Mouse (Mus musculus): ENCODE measurements around the gene Exosc7. TPM values are rescaled to one million over a fixed set of nuclear protein-coding genes. Genes with fewer than 3 reads are reported as not detected.

Exosc7 gene
- polyA plus RNA-seq (2014; fragmentation: Nextera tagmentation; extraction: Ambion mirVana): 146 and 161 TPM in 2 replicates

GRCm38 (mm10) chr9:123112805-123113521, at the start of gene Exosc7, which contains the start of gene Zdhhc3:
Gene Exosc7 (plus strand): TSS chr9:123113215.
Gene Zdhhc3 (minus strand): TSS chr9:123113205.
- DNase-seq (ENCODE audit: low spot score): peak; percentile 93
- WGBS: under 1% methylated on average over 70 of the region's 79 CpGs
- peak; percentile 91 for ATAC-seq (replicated peaks; ENCODE audit: low FRiP score, low TSS enrichment, low read depth)
- peaks cover 17% of the 10 kb centered on the region; the same call in 1 of the 2 replicates for H3K36me3 ChIP-seq (ENCODE audit: control insufficient read depth, insufficient read depth, low read length)
- peak within 1 kb of the TSS; percentile 92 for H3K9ac ChIP-seq (ENCODE audit: low read length)
- H3K4me3 ChIP-seq (ENCODE audit: low read depth, low read length): peak within 1 kb of the TSS; percentile 97
- H3K27ac ChIP-seq (ENCODE audit: low read depth): peak within 1 kb of the TSS; percentile 94
- H3K4me1 ChIP-seq (replicated peaks; ENCODE audit: control insufficient read depth, insufficient read depth, low read length): peaks cover 15% of the 10 kb centered on the region
- H3K27me3 ChIP-seq (replicated peaks; ENCODE audit: control insufficient read depth, insufficient read depth, low read length): no peaks in the 10 kb centered on the region
- H3K9me3 ChIP-seq (ENCODE audit: control insufficient read depth, low read length): no peaks in the 10 kb centered on the region
- peak within 1 kb of the TSS; percentile 95 for H3K4me2 ChIP-seq (ENCODE audit: low read length)

GRCm38 (mm10) chr9:123079149-123079548, 33.9 kb upstream of the Exosc7 start:
- ATAC-seq (replicated peaks; ENCODE audit: low FRiP score, low TSS enrichment, low read depth) (no peak), DNase-seq (ENCODE audit: low spot score) (no peak)
- H3K9ac ChIP-seq (ENCODE audit: low read length): no peak overlapping the region
- 93% methylated on average over 5 of the region's 5 CpGs for WGBS
- no peak overlapping the region for H3K4me3 ChIP-seq (ENCODE audit: low read depth, low read length)
- no peaks in the 10 kb centered on the region for H3K27me3 ChIP-seq (replicated peaks; ENCODE audit: control insufficient read depth, insufficient read depth, low read length)
- no peak overlapping the region for H3K4me2 ChIP-seq (ENCODE audit: low read length)
- H3K9me3 ChIP-seq (ENCODE audit: control insufficient read depth, low read length): no peaks in the 10 kb centered on the region
- H3K4me1 ChIP-seq (replicated peaks; ENCODE audit: control insufficient read depth, insufficient read depth, low read length): no peaks in the 10 kb centered on the region
- peaks cover 83% of the 10 kb centered on the region for H3K36me3 ChIP-seq (ENCODE audit: control insufficient read depth, insufficient read depth, low read length)
- no peak overlapping the region for H3K27ac ChIP-seq (ENCODE audit: low read depth)

GRCm38 (mm10) chr9:123080355-123080754, 32.7 kb upstream of the Exosc7 start:
- ATAC-seq (replicated peaks; ENCODE audit: low FRiP score, low TSS enrichment, low read depth): no peak
- no peak for DNase-seq (ENCODE audit: low spot score)
- no peak overlapping the region for H3K27ac ChIP-seq (ENCODE audit: low read depth)

GRCm38 (mm10) chr9:123080796-123081195, 32.2 kb upstream of the Exosc7 start:
- WGBS: 80% methylated on average over 1 of the region's 1 CpGs
- Histone ChIP-seq H3K27ac (ENCODE audit: low read depth) (no peak overlapping the region), H3K9me3 (ENCODE audit: control insufficient read depth, low read length) (no peaks in the 10 kb centered on the region), H3K27me3 (replicated peaks; ENCODE audit: control insufficient read depth, insufficient read depth, low read length) (no peaks in the 10 kb centered on the region), H3K9ac (ENCODE audit: low read length) (no peak overlapping the region), H3K4me2 (ENCODE audit: low read length) (no peak overlapping the region), H3K36me3 (ENCODE audit: control insufficient read depth, insufficient read depth, low read length) (peaks cover 91% of the 10 kb centered on the region), H3K4me3 (ENCODE audit: low read depth, low read length) (no peak overlapping the region), H3K4me1 (replicated peaks; ENCODE audit: control insufficient read depth, insufficient read depth, low read length) (no peaks in the 10 kb centered on the region)
- no peak for ATAC-seq (replicated peaks; ENCODE audit: low FRiP score, low TSS enrichment, low read depth)
- DNase-seq (ENCODE audit: low spot score): no peak

More at GRCm38 (mm10) chr9:123080355-123080754, 32.7 kb upstream of the Exosc7 start:
- Histone ChIP-seq H3K9ac (ENCODE audit: low read length) (no peak overlapping the region), H3K4me1 (replicated peaks; ENCODE audit: control insufficient read depth, insufficient read depth, low read length) (no peaks in the 10 kb centered on the region), H3K4me3 (ENCODE audit: low read depth, low read length) (no peak overlapping the region), H3K27me3 (replicated peaks; ENCODE audit: control insufficient read depth, insufficient read depth, low read length) (no peaks in the 10 kb centered on the region), H3K4me2 (ENCODE audit: low read length) (no peak overlapping the region), H3K36me3 (ENCODE audit: control insufficient read depth, insufficient read depth, low read length) (peaks cover 87% of the 10 kb centered on the region), H3K9me3 (ENCODE audit: control insufficient read depth, low read length) (no peaks in the 10 kb centered on the region)
- WGBS: 90% methylated on average over 6 of the region's 7 CpGs

- 79% methylated on average over 1 of the region's 1 CpGs for WGBS
- H3K36me3 ChIP-seq (ENCODE audit: control insufficient read depth, insufficient read depth, low read length): peaks cover 96% of the 10 kb centered on the region
- no peak for DNase-seq (ENCODE audit: low spot score)
These were observed 27.6 kb upstream of the Exosc7 start for GRCm38 (mm10) chr9:123085373-123085772.

GRCm38 (mm10) chr9:123087558-123087957, 25.5 kb upstream of the Exosc7 start:
- Histone ChIP-seq H3K4me3 (ENCODE audit: low read depth, low read length) (no peak overlapping the region), H3K9ac (ENCODE audit: low read length) (no peak overlapping the region), H3K27me3 (replicated peaks; ENCODE audit: control insufficient read depth, insufficient read depth, low read length) (no peaks in the 10 kb centered on the region), H3K36me3 (ENCODE audit: control insufficient read depth, insufficient read depth, low read length) (peaks cover 81% of the 10 kb centered on the region), H3K9me3 (ENCODE audit: control insufficient read depth, low read length) (no peaks in the 10 kb centered on the region), H3K4me1 (replicated peaks; ENCODE audit: control insufficient read depth, insufficient read depth, low read length) (no peaks in the 10 kb centered on the region), H3K27ac (ENCODE audit: low read depth) (no peak overlapping the region), H3K4me2 (ENCODE audit: low read length) (no peak overlapping the region)
- 72% methylated on average over 3 of the region's 3 CpGs for WGBS
- DNase-seq (ENCODE audit: low spot score) (no peak), ATAC-seq (replicated peaks; ENCODE audit: low FRiP score, low TSS enrichment, low read depth) (no peak)

More at GRCm38 (mm10) chr9:123085373-123085772, 27.6 kb upstream of the Exosc7 start:
- Histone ChIP-seq H3K27ac (ENCODE audit: low read depth) (no peak overlapping the region), H3K4me3 (ENCODE audit: low read depth, low read length) (no peak overlapping the region), H3K4me2 (ENCODE audit: low read length) (no peak overlapping the region), H3K9me3 (ENCODE audit: control insufficient read depth, low read length) (no peaks in the 10 kb centered on the region), H3K27me3 (replicated peaks; ENCODE audit: control insufficient read depth, insufficient read depth, low read length) (no peaks in the 10 kb centered on the region), H3K9ac (ENCODE audit: low read length) (no peak overlapping the region), H3K4me1 (replicated peaks; ENCODE audit: control insufficient read depth, insufficient read depth, low read length) (no peaks in the 10 kb centered on the region)
- no peak for ATAC-seq (replicated peaks; ENCODE audit: low FRiP score, low TSS enrichment, low read depth)

- H3K4me2 ChIP-seq (ENCODE audit: low read length): no peak overlapping the region
- H3K36me3 ChIP-seq (ENCODE audit: control insufficient read depth, insufficient read depth, low read length): peaks cover 70% of the 10 kb centered on the region
- ATAC-seq (replicated peaks; ENCODE audit: low FRiP score, low TSS enrichment, low read depth): no peak
- DNase-seq (ENCODE audit: low spot score): no peak
- H3K4me3 ChIP-seq (ENCODE audit: low read depth, low read length): no peak overlapping the region
- H3K9ac ChIP-seq (ENCODE audit: low read length): no peak overlapping the region
- H3K27ac ChIP-seq (ENCODE audit: low read depth): no peak overlapping the region
- 93% methylated on average over 4 of the region's 4 CpGs for WGBS
- H3K4me1 ChIP-seq (replicated peaks; ENCODE audit: control insufficient read depth, insufficient read depth, low read length): no peaks in the 10 kb centered on the region
- H3K27me3 ChIP-seq (replicated peaks; ENCODE audit: control insufficient read depth, insufficient read depth, low read length): no peaks in the 10 kb centered on the region
- H3K9me3 ChIP-seq (ENCODE audit: control insufficient read depth, low read length): no peaks in the 10 kb centered on the region
These were observed 22.2 kb upstream of the Exosc7 start for GRCm38 (mm10) chr9:123090844-123091243.

GRCm38 (mm10) chr9:123099631-123100455, 13.2 kb upstream of the Exosc7 start:
- 92% methylated on average over 16 of the region's 16 CpGs for WGBS
- no peak overlapping the region for H3K4me2 ChIP-seq (ENCODE audit: low read length)
- H3K27ac ChIP-seq (ENCODE audit: low read depth): no peak overlapping the region
- ATAC-seq (replicated peaks; ENCODE audit: low FRiP score, low TSS enrichment, low read depth): no peak
- no peaks in the 10 kb centered on the region for H3K27me3 ChIP-seq (replicated peaks; ENCODE audit: control insufficient read depth, insufficient read depth, low read length)
- no peak overlapping the region for H3K9ac ChIP-seq (ENCODE audit: low read length)
- peaks cover 65% of the 10 kb centered on the region for H3K36me3 ChIP-seq (ENCODE audit: control insufficient read depth, insufficient read depth, low read length)
- no peak overlapping the region for H3K4me3 ChIP-seq (ENCODE audit: low read depth, low read length)
- no peak for DNase-seq (ENCODE audit: low spot score)
- no peaks in the 10 kb centered on the region for H3K4me1 ChIP-seq (replicated peaks; ENCODE audit: control insufficient read depth, insufficient read depth, low read length)
- no peaks in the 10 kb centered on the region for H3K9me3 ChIP-seq (ENCODE audit: control insufficient read depth, low read length)

Measured in intestine, embryonic 14.5 days (tissue).